Mouse (Mus musculus) myocyte (in vitro differentiated cells): ENCODE measurements at regions not wholly inside any gene's neighbourhood (a gene's known extent, or its start where the extent isn't known, plus 50 kb on each side); places are given as distances from the start of the nearest gene placed in this dataset.
"Not testable (repeated sequence)": the region's sequence is repeated elsewhere in the genome, so short reads cannot be mapped to it uniquely, and the experiment has no call there.

Experiments used
- MYOG ChIP-seq, 3 experiments: IDR thresholded peaks; one replicate each; pipeline ENCODE4 v1.6.1; 2011; ENCODE audit warnings: control low read depth in 2 of 3, low read depth in 2 of 3, mild to moderate bottlenecking in 2 of 3; ENCODE audit not compliant: insufficient read length in 2 of 3, control insufficient read depth in 1 of 3, insufficient read depth in 1 of 3
- POLR2A ChIP-seq: IDR thresholded peaks from one replicate; pipeline ENCODE4 v1.6.1; 2011; ENCODE audit warnings: low read depth, mild to moderate bottlenecking, control low read depth, moderate library complexity; ENCODE audit not compliant: insufficient read length

GRCm38 (mm10) chr14:53547365-53547764, 706.5 kb downstream of the Dad1 start:
- not testable (repeated sequence) for TF ChIP-seq POLR2A; MYOG (IDR thresholded peaks at IDR 0.05; ENCODE audit: control insufficient read depth in 1 of 3, insufficient read depth in 1 of 3, insufficient read length in 2 of 3, low read depth in 2 of 3)
